Mouse (Mus musculus) brain, embryonic 18.5 days (tissue): Measurements from ENCODE around the gene Rars2.
A peak's percentile ranks its signal among the peaks of the same experiment; 100 is the strongest.
"Not testable (repeated sequence)": the region's sequence is repeated elsewhere in the genome, so short reads cannot be mapped to it uniquely, and the experiment has no call there.

Experiments used
- DNase-seq: peaks from one replicate; pipeline ENCODE4 v3.0.0-alpha.2; 2012; ENCODE audit warnings: low read depth, low spot score

Rars2 gene

GRCm38 (mm10) chr4:34614630-34615094, at the start of gene Rars2, which contains the start of gene Orc3:
Gene Rars2, plus strand, starts transcription at chr4:34614957.
Gene Orc3, minus strand, starts transcription at chr4:34614944.
- DNase-seq: peak; percentile 84

GRCm38 (mm10) chr4:34566226-34566625, 48.5 kb upstream of the Rars2 start:
- no peak for DNase-seq

- no peak for DNase-seq
Measured at GRCm38 (mm10) chr4:34572876-34573275, 41.9 kb upstream of the Rars2 start.

GRCm38 (mm10) chr4:34577028-34577427, 37.7 kb upstream of the Rars2 start:
- no peak for DNase-seq

DNA sequence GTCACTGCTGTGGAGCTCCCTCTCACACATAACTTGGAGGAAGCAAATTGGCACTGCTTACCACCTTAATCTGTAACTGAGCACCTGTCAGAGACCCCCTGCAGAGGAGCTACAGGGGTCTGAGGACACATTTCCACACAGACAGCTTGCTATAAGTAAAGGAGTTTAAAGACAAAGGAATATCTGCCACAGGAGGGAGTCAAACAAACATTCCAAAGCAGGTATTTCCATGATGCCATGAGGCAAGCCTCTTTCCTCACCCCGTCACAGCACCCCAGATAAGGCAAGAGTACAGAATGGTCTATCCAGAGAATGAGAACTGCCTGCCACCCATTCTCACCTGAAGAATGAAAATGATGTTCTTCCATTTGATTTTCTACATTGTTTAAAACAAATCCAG, 35.5 kb upstream of the Rars2 start:
- no peak for DNase-seq

DNA sequence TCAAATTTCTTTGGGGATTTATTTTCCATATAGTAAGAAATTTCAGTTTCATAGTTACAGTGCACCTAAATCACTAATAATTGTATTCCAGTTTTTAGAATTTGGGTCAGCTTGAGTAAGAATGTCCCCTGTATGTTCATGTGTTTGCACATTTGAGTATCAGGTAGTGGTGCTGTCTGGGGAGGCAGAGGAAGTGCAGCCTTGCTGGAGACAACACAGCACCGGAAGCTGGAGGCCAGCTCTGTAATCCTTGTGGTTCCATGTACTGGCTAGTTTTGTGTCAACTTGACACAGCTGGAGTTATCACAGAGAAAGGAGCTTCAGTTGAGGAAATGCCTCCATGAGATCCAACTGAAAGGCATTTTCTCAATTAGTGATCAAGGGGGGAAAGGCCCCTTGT, 33.3 kb upstream of the Rars2 start:
- DNase-seq: not testable (repeated sequence)

GRCm38 (mm10) chr4:34581990-34582389, 32.8 kb upstream of the Rars2 start:
- DNase-seq: no peak

- DNase-seq: no peak
Measured at GRCm38 (mm10) chr4:34582476-34582875, 32.3 kb upstream of the Rars2 start.

- DNase-seq: no peak
Measured at GRCm38 (mm10) chr4:34583427-34583826, 31.3 kb upstream of the Rars2 start.

DNA sequence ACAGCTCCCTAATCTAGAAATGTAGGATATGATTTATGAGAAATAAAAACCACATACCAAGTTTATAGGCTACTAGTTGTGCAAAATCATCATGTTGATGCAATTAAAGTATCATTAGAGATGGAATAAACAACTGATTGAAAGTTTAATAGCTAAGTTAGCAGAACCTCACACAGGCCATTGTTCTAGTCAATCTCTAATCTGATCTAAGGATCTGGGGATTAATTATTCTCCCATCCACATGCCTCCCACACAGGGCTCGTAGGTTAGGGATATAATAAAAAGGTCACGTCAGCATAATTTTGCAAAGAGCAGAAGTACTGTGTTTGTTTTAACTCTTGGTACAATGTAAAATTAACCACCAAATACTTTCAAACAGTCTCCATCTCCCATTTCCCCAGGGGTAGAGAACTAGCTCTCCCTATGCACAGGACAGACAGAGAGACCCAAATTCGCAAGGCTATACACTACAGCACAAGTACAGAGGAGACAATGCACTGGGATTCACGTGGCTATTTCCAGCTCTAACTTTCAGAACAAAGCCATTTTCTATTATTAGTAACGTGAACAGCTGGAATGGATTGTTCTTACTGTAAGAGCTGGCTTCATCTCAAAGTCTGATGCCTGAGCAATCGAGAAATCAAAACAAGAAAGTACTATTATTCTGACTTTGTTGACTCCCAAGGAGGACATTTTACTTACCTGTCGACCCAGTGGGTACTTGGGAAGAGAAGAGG, 29.7 kb upstream of the Rars2 start:
- no peak for DNase-seq

DNA sequence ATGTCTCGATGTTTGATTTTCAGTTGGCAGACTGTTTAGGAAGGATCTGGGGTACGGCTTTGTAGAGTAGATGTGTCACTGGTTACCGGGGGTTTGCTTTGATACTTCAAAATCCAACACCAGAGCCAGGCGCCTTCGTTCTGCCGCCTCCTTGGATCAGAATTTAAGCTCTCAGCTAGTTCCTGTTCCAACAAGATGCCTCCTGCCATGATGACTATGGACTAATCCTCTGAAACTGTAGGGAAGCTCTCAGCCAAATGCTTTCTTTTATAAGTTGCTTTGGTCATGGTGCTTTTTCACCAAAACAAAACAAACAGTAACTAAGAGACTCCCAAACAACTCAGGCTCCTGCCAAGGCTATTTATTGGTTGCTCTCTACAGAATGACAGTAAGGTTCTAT, 11.6 kb upstream of the Rars2 start:
- no peak for DNase-seq

- DNase-seq: no peak
Measured at GRCm38 (mm10) chr4:34606658-34607057, 8.1 kb upstream of the Rars2 start.

- no peak for DNase-seq
Measured at GRCm38 (mm10) chr4:34613571-34614145, 1.1 kb upstream of the Rars2 start.

DNA sequence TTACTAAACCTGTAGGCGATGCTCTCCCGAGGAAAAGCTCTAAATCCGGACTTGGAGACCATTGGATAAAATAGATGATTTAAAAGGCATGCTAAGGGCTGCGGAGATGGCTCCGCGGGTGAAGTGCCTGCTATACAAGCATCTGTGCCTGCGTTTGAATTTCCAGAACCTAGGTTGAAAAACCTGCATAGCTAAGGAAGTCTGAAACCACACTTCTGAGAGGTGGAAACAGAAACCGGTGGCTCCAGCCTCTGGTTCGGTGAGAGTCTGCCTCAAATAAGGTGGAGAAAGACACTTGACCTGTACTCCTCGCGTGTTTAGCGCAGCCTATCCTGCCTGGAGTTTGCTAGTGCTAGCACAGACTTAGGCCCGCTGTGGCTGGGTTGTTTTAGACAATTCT, 546 bp downstream of the Rars2 start:
- DNase-seq: no peak

DNA sequence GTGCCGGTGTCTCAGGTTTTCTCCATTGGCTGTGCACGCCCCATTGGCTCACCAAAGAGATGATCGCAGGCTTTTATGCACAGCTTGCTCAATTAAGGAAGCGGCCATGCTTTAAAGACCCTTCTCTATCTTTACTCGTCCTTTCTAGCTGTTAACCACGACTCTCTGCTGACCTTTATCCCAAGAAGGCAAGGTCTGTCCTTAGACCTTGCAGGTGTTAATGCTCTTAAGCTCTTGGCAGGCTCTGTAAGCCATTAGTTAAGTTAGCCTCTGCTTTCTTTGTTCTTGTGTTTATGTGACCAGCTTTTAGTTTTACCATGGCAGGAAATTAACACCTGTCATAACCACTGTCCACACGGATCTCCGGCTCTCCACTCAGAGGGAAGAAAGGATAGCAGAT, 1.4 kb downstream of the Rars2 start:
- DNase-seq: no peak

- no peak for DNase-seq
Measured at GRCm38 (mm10) chr4:34625556-34625955, 10.8 kb downstream of the Rars2 start.

- DNase-seq: no peak
Measured at GRCm38 (mm10) chr4:34626401-34626800, 11.6 kb downstream of the Rars2 start.

- DNase-seq: no peak
Measured at GRCm38 (mm10) chr4:34629956-34630355, 15.2 kb downstream of the Rars2 start.

DNA sequence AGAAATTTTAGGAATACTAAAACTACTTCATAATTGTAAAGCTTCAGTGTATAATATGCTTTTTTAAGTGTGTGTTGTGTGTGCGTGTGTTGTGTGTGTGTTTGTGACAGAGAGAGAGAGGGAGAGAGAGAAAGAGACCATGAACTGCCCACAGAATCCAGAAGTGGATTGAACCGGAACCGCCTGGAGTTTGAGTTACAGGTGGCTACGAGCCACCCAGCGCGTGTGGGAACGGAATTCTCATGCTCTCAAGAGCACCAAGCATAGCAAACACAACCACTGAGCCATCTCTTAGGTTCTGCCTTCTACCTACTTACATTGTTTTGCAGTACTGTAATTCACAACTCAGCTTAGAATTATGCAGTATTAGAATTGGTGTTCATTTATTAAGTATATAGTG, 19.4 kb downstream of the Rars2 start:
- no peak for DNase-seq

DNA sequence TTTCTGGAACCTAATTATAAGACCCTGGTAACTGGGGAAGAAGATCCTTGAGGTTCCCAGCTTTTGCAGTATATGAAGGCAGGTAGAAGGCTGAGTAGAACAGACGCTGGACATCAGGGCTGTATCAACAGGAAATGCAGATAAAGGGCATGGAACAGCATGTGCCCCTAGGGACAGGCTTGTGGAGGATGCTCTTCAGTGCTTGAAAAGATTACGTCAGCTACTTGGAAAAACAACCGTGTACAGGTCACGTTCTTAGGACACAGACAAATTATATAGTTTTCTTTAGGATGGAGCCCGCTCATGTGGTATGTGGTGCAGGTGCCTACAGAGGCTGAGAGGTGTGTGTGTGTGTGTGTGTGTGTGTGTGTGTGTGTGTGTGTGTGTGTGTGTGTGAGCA, 21.3 kb downstream of the Rars2 start:
- no peak for DNase-seq

- no peak for DNase-seq
Measured at GRCm38 (mm10) chr4:34637386-34637785, 22.6 kb downstream of the Rars2 start.

GRCm38 (mm10) chr4:34637851-34638250, 23.1 kb downstream of the Rars2 start:
- DNase-seq: no peak

DNA sequence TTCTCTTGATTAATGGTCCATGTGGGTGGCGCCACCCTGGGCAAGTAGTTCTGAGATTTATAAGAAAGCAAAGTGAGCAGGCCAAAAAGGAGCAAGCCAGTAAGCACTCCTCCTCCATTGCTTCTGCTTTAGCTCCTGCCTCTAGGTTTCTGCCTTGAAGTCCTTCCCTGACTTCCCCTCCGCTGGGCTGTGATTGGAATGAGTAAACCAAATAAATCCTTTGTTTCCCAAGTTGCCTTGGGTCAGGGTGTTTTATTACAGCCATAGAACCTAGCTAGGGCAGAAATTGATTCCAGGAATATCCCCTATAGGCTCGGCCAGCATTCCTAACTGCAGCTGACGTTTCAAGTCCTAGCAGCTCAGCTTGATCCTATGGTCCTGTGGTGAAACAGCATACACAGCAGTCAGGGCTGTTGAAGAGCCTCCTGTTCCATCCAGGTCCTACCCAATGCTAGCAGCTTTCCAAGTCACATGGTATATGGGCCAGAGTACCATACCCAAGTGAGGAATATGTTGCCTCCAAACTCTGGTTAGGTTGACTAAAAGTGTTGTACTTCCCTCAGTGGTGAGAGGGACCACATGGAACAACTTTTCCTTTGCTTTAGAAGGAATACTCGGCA, 25.1 kb downstream of the Rars2 start:
- DNase-seq: no peak
